Mouse (Mus musculus): ENCODE data around the gene Casd1. TPM values are rescaled to one million over a fixed set of nuclear protein-coding genes. Genes with fewer than 3 reads are reported as not detected.

Casd1 gene
- polyA plus RNA-seq (2015; fragmentation: Nextera tagmentation; extraction: Ambion mirVana), result 38.6 and 40.3 TPM in 2 replicates

DNA sequence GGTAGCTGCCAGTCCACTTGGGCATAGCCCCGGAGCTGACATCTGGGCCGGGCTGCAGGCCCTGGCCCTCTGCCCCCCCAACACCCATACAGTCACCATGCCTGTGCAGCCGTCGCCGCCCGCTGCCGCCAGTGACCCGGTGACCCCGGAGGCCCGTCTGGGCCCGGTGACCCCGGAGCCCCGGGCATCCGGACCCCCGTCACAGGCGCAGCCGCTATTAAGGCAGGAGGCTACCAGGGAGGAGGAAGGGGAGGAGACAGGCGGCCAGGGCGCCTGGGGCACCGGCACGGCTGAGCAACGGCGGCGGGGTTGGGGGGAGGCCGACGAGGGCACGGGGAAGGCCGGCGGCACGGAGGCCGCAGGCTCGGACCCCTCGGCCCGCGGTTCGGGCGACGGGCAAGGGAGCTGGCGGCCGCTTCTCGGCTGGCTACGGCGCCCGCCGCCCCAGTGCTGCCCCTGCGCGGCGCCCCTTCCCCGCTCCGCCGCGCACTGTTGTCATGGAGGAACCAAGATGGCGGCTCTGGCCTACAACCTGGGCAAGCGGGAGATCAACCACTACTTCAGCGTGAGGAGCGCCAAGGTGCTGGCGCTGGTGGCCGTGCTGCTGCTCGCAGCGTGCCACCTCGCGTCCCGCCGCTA lies at the start of gene Casd1:
Gene Casd1, plus strand, starts transcription at position 182 of the 639 bp plus-strand sequence.
- ATAC-seq (ENCODE audit: low FRiP score, low read depth), result peak; percentile 91
- Histone ChIP-seq H3K27ac (peak within 1 kb of the TSS; percentile 97), H3K9ac (peak within 1 kb of the TSS; percentile 97), H3K27me3 (no peaks in the 10 kb centered on the region), H3K4me3 (peak within 1 kb of the TSS; percentile 65), H3K4me1 (peaks cover 36% of the 10 kb centered on the region), H3K36me3 (no peaks in the 10 kb centered on the region), H3K4me2 (replicated peaks) (peak within 1 kb of the TSS; percentile 91), H3K9me3 (no peaks in the 10 kb centered on the region)
- 2% methylated on average over 59 of the region's 64 CpGs for WGBS

DNA sequence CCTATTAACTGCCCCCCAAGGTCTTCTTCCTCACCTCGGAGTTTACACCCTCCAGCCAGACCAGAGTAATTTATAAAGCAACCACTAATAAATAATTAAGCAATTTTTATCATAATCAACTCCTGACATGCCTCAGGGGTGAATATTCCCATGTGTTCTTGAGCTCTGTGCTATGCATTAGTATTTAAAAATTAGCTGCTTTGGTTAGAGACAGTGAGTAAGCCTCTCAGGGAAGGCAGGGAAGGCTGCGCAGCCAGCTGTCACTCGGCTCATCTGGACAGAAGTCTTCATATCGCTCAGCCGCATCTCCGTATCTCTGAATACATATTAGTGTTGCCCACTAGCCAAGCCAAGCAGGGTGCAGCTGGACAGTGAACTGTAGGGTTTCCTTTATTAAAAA lies 45.3 kb upstream of the Casd1 start:
- H3K36me3 ChIP-seq, result no peaks in the 10 kb centered on the region
- H3K27ac ChIP-seq, result no peak overlapping the region
- H3K4me2 ChIP-seq (replicated peaks), result no peak overlapping the region
- peaks cover 35% of the 10 kb centered on the region for H3K4me1 ChIP-seq
- H3K4me3 ChIP-seq, result no peak overlapping the region
- H3K27me3 ChIP-seq, result no peaks in the 10 kb centered on the region
- no peaks in the 10 kb centered on the region for H3K9me3 ChIP-seq
- no peak overlapping the region for H3K9ac ChIP-seq
- WGBS, result 71% methylated on average over 6 of the region's 6 CpGs
- no peak for ATAC-seq (ENCODE audit: low FRiP score, low read depth)

DNA sequence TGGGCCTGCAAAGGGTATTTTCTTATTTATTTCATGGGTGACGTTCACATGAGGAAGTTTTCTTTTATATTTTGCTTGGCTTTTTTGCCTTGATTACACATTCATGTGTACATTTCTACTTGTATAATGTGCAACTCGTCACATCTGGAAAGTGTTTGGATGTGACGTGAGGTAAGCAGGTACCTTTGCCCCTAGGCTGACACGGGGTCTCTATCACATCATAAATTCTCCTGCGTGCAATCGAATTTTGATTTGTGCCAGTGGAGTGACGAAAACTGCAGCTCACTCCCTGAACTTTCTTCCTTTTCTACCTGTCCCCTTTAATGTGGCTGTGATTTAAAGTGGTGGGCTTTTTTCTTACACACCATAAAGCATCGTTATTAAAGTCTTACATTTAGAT lies 43.6 kb upstream of the Casd1 start:
- Histone ChIP-seq H3K9ac (no peak overlapping the region), H3K27me3 (no peaks in the 10 kb centered on the region), H3K4me3 (no peak overlapping the region), H3K9me3 (no peaks in the 10 kb centered on the region), H3K4me2 (replicated peaks) (peak overlapping the region; percentile 51; the same call in 1 of the 2 replicates), H3K27ac (peak overlapping the region; percentile 15; the same call in 1 of the 2 replicates), H3K4me1 (peaks cover 49% of the 10 kb centered on the region), H3K36me3 (no peaks in the 10 kb centered on the region)
- 12% methylated on average over 8 of the region's 8 CpGs for WGBS
- no peak for ATAC-seq (ENCODE audit: low FRiP score, low read depth)

DNA sequence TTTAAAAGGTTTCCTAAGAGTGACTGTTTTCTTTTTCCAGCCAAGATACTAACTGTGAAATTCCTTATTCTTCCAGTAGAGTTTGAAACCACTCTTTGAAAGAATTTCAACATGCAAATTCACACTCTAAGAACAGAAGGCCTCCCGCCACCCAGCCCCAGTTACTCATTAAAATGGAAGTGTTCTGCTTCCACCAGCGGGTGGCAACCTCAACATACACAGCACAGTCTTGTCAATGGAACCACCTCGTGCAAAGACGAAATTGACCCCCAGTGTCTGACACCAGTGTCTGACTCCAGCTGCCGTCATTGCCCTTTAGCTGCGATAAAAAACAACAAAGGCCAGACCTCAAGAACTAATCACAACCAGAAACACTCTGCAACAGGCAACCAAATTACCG lies 43.0 kb upstream of the Casd1 start:
- peaks cover 52% of the 10 kb centered on the region for H3K4me1 ChIP-seq
- H3K27me3 ChIP-seq, result no peaks in the 10 kb centered on the region
- peak; percentile 68; the same call in 1 of the 2 replicates for ATAC-seq (ENCODE audit: low FRiP score, low read depth)
- WGBS, result 9% methylated on average over 7 of the region's 7 CpGs
- peak overlapping the region; percentile 15; the same call in 1 of the 2 replicates for H3K27ac ChIP-seq
- no peak overlapping the region for H3K4me3 ChIP-seq
- no peak overlapping the region for H3K9ac ChIP-seq
- no peaks in the 10 kb centered on the region for H3K36me3 ChIP-seq
- no peaks in the 10 kb centered on the region for H3K9me3 ChIP-seq
- peak overlapping the region; percentile 51 for H3K4me2 ChIP-seq (replicated peaks)

DNA sequence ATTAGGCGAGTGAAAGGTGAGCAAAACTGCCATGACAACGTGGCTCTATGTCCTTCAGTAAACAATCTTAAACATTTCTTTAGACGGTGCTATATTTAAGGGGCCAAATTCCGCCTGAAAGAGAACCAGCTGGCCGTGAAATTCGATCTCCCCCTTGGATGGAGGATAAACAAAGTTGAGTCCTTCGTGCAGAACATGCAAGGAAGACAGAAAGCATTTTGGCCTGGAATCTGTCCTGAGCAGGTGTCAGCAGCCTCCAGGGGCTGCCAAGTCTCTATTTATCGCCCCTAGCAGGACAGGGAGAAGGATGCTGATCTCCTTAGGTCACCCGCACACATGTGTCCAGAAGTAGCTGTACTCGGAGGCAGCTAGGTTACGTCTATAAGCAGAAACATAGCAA lies 39.5 kb upstream of the Casd1 start:
- Histone ChIP-seq H3K4me3 (no peak overlapping the region), H3K9me3 (no peaks in the 10 kb centered on the region), H3K9ac (peak overlapping the region; percentile 27; the same call in 1 of the 2 replicates), H3K27me3 (no peaks in the 10 kb centered on the region), H3K27ac (peak overlapping the region; percentile 53; the same call in 1 of the 2 replicates), H3K4me2 (replicated peaks) (peak overlapping the region; percentile 43), H3K36me3 (no peaks in the 10 kb centered on the region), H3K4me1 (peaks cover 41% of the 10 kb centered on the region)
- peak; percentile 83 for ATAC-seq (ENCODE audit: low FRiP score, low read depth)
- WGBS, result 7% methylated on average over 11 of the region's 11 CpGs

DNA sequence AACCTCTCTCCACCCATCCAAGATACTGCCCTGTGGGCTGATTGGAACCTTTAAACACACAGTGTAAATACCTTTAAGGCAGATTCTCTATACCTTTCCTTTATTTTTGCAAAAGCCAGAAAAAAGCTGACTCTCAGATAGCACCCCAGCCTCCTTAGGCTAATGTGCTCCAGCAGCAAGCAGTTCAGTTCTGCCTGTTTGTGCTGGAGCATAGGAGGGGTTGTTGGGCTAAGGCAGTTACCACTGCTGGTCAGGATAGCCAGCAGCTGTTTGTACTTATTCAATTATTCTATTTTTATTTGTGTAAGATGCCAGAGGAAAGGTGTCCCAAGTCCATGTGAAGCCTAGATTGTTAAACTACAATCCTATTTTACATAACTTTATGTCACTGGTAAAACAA lies 39.0 kb upstream of the Casd1 start:
- H3K9me3 ChIP-seq, result no peaks in the 10 kb centered on the region
- no peaks in the 10 kb centered on the region for H3K36me3 ChIP-seq
- peak; percentile 37; the same call in 1 of the 2 replicates for ATAC-seq (ENCODE audit: low FRiP score, low read depth)
- no peaks in the 10 kb centered on the region for H3K27me3 ChIP-seq
- peaks cover 41% of the 10 kb centered on the region for H3K4me1 ChIP-seq
- peak overlapping the region; percentile 27; the same call in 1 of the 2 replicates for H3K9ac ChIP-seq
- H3K4me2 ChIP-seq (replicated peaks), result peak overlapping the region; percentile 43; the same call in 1 of the 2 replicates
- H3K4me3 ChIP-seq, result no peak overlapping the region
- H3K27ac ChIP-seq, result peak overlapping the region; percentile 53; the same call in 1 of the 2 replicates

DNA sequence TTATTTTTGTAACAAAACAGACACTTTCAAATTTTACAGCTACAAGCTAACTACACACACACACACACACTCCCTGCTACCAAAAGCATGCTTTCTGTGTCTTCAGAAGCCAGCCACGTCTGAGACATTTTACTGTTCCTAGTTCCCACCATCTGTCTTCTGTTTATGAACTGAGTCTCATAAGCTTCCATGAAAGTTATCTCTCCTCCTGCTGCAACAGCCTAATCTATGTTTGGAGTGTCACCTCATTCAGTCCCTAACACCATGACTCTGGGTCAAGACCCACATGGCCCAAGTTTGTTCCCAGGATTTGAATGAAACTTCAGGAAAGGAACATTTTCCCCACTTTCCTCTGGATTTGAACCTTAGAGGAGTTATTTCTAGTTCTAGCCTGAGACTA lies 38.2 kb upstream of the Casd1 start:
- H3K9ac ChIP-seq, result no peak overlapping the region
- H3K4me3 ChIP-seq, result no peak overlapping the region
- H3K27ac ChIP-seq, result peak overlapping the region; percentile 10; the same call in 1 of the 2 replicates
- 21% methylated on average over 1 of the region's 1 CpGs for WGBS
- H3K9me3 ChIP-seq, result no peaks in the 10 kb centered on the region
- H3K4me2 ChIP-seq (replicated peaks), result no peak overlapping the region
- no peak for ATAC-seq (ENCODE audit: low FRiP score, low read depth)
- H3K4me1 ChIP-seq, result peaks cover 36% of the 10 kb centered on the region
- no peaks in the 10 kb centered on the region for H3K27me3 ChIP-seq
- no peaks in the 10 kb centered on the region for H3K36me3 ChIP-seq

DNA sequence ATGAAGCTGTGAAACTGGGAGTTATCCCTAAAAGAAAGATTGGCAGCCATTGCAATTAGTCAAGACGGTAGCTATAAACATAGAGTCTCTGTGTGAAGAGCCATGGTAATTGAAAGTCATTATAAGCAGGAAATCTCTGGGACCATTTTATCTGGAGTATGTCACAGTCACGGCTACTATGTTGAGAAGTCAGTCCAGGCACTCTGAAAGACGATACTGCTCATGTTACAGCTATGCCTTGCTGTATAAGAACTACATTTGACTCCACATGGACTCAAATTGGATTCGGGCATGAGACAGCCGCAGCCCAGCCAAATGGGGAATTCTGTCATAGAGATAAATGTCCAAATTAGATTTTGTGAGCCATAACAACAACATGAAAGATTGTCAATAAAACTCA lies 37.2 kb upstream of the Casd1 start:
- WGBS, result 42% methylated on average over 5 of the region's 5 CpGs
- no peak overlapping the region for H3K27ac ChIP-seq
- H3K4me2 ChIP-seq (replicated peaks), result no peak overlapping the region
- no peak overlapping the region for H3K9ac ChIP-seq
- H3K27me3 ChIP-seq, result no peaks in the 10 kb centered on the region
- no peaks in the 10 kb centered on the region for H3K36me3 ChIP-seq
- no peaks in the 10 kb centered on the region for H3K9me3 ChIP-seq
- ATAC-seq (ENCODE audit: low FRiP score, low read depth), result no peak
- H3K4me1 ChIP-seq, result peaks cover 26% of the 10 kb centered on the region
- H3K4me3 ChIP-seq, result no peak overlapping the region

DNA sequence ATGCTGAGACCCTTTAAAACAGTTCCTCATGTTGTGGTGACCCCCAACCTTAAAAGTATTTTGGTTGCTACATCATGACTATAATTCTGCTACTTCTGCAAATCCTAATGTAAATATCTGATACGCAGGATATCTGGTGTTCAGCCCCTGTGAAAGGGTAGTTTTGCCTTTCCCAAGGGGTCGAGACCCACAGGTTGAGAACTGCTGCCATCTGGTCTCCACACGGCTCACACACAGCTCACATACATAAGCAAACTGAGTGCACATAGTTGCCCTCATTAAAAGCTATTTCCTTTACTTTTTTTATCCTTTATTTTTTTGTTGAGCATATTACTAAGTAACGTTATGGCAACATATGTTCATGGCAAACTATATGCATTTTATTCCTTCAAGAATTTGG lies 30.2 kb upstream of the Casd1 start:
- Histone ChIP-seq H3K9me3 (no peaks in the 10 kb centered on the region), H3K27me3 (no peaks in the 10 kb centered on the region), H3K9ac (no peak overlapping the region), H3K4me1 (peaks cover 5% of the 10 kb centered on the region), H3K4me3 (no peak overlapping the region), H3K36me3 (no peaks in the 10 kb centered on the region), H3K27ac (no peak overlapping the region), H3K4me2 (replicated peaks) (no peak overlapping the region)
- ATAC-seq (ENCODE audit: low FRiP score, low read depth), result no peak; the same call in 1 of the 2 replicates
- 13% methylated on average over 4 of the region's 4 CpGs for WGBS

DNA sequence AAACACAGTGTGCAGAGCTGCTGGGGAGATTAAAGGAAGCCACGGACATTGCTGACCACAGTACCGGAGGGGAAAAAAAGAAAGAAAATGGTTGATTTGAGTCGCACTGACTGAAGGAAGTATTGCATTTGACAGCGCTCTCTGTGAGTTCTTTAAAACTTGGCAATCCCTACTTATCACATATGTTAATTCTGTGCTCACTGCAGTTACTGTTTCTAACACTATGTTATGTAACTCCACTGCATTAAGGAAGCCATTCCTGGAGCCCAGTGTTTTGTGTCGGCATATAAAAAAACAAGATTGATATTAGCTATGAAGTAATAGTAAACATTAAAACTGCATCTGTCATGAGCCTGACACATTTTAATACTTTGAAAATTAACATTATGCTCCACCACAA lies 22.9 kb upstream of the Casd1 start:
- no peak for ATAC-seq (ENCODE audit: low FRiP score, low read depth)
- no peaks in the 10 kb centered on the region for H3K4me1 ChIP-seq
- no peak overlapping the region for H3K27ac ChIP-seq
- H3K9me3 ChIP-seq, result no peaks in the 10 kb centered on the region
- WGBS, result 57% methylated on average over 5 of the region's 5 CpGs
- no peaks in the 10 kb centered on the region for H3K36me3 ChIP-seq
- H3K4me3 ChIP-seq, result no peak overlapping the region
- H3K9ac ChIP-seq, result no peak overlapping the region
- H3K4me2 ChIP-seq (replicated peaks), result no peak overlapping the region
- no peaks in the 10 kb centered on the region for H3K27me3 ChIP-seq

DNA sequence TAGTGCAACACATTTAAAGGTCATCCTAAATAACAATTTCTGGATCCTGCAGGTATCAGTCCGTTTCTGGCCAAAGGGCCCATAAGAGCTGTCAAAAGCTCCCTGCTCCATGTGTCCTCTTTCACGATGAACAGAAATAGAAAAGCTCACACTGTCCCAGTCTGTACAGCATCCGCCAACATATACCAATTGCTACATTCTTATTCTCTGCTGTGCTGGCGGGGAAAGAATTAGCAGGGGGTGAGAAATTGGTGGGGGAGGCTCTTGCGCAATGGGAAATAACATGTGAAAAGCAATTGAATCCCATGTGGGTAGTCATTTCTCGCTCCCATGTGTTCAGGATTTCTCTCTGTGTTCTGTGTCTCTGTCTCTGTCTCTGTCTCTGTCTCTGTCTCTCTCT lies 22.3 kb upstream of the Casd1 start:
- Histone ChIP-seq H3K9me3 (no peaks in the 10 kb centered on the region), H3K27ac (no peak overlapping the region), H3K27me3 (no peaks in the 10 kb centered on the region), H3K36me3 (no peaks in the 10 kb centered on the region), H3K9ac (no peak overlapping the region), H3K4me3 (no peak overlapping the region), H3K4me1 (no peaks in the 10 kb centered on the region), H3K4me2 (replicated peaks) (no peak overlapping the region)
- 76% methylated on average over 6 of the region's 6 CpGs for WGBS
- ATAC-seq (ENCODE audit: low FRiP score, low read depth), result no peak

DNA sequence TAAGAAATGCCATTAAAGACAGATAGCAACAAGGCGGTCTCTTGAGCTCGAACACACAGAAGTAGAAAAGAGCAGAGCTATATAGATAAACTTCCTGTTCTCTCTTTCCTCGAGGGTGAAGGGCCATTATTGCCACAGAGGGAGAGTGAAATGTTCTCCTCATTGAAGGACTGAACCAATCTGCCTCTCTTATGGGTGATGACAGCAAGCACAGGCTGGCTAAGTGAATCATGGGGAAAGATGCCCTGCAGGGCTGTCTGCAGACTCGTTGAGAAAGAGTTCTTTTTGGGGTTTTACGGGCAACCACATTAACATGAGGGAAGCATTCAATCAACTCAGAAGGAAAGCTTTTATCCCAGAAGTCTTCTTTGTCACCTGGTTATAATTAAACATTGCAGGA lies 21.0 kb upstream of the Casd1 start:
- no peak overlapping the region for H3K27ac ChIP-seq
- H3K27me3 ChIP-seq, result no peaks in the 10 kb centered on the region
- no peaks in the 10 kb centered on the region for H3K36me3 ChIP-seq
- no peaks in the 10 kb centered on the region for H3K9me3 ChIP-seq
- no peak for ATAC-seq (ENCODE audit: low FRiP score, low read depth)
- H3K4me1 ChIP-seq, result 0 out of 2 replicates have a peak, but pooled peaks cover 4% of the 10 kb centered on the region
- no peak overlapping the region for H3K4me2 ChIP-seq (replicated peaks)
- H3K9ac ChIP-seq, result no peak overlapping the region
- WGBS, result 26% methylated on average over 5 of the region's 5 CpGs
- H3K4me3 ChIP-seq, result no peak overlapping the region

DNA sequence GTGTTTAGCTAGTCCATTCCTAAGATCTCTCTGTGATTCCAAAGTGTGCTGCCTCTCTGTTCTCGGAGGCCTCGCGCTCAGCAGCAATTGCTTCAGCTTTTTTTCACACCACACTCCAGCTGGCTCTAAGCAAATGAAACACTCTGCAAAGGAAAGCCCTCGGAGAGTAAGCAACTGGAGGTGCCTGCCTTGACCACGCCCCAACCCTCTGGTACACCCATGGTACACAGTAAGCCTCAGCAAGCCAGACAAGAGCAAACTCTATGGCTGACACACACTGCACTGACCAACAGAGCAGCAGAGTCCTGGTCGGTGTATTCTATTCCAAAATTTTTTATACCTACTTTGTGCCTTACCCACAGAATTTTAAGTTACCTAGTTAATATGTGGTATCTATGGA lies 17.2 kb upstream of the Casd1 start:
- H3K4me3 ChIP-seq, result no peak overlapping the region
- H3K36me3 ChIP-seq, result no peaks in the 10 kb centered on the region
- H3K27me3 ChIP-seq, result no peaks in the 10 kb centered on the region
- H3K4me2 ChIP-seq (replicated peaks), result no peak overlapping the region
- H3K4me1 ChIP-seq, result 0 out of 2 replicates have a peak, but pooled peaks cover 4% of the 10 kb centered on the region
- H3K27ac ChIP-seq, result 0 out of 2 replicates have a peak overlapping the region, but pooled peaks have one; percentile 3
- peak; percentile 66; the same call in 1 of the 2 replicates for ATAC-seq (ENCODE audit: low FRiP score, low read depth)
- WGBS, result 39% methylated on average over 6 of the region's 6 CpGs
- no peaks in the 10 kb centered on the region for H3K9me3 ChIP-seq
- no peak overlapping the region for H3K9ac ChIP-seq

All from limb, embryonic 13.5 days (tissue).